Mouse (Mus musculus) erythroblast, embryonic 14.5 days (primary cell): ENCODE results near the gene B3gnt6. TPM values are rescaled to one million over a fixed set of nuclear protein-coding genes. Genes with fewer than 3 reads are reported as not detected.

Experiments used
- H3K27me3 ChIP-seq: 2 replicates; pipeline ENCODE4 v1.6.1; 2012; ENCODE audit warnings: inconsistent platforms; ENCODE audit not compliant: control insufficient read depth
- H3K36me3 ChIP-seq: 2 replicates; pipeline ENCODE4 v1.6.1; 2012; ENCODE audit warnings: mild to moderate bottlenecking, inconsistent platforms; ENCODE audit not compliant: control insufficient read depth
- H3K4me1 ChIP-seq: 2 replicates; pipeline ENCODE4 v1.6.1; 2012; ENCODE audit warnings: inconsistent platforms; ENCODE audit not compliant: control insufficient read depth
- H3K4me3 ChIP-seq: replicated peaks from 2 replicates; pipeline ENCODE3; 2012; ENCODE audit warnings: moderate library complexity, mild to moderate bottlenecking, inconsistent platforms
- H3K9me3 ChIP-seq: 2 replicates; pipeline ENCODE4 v1.6.1; 2012; ENCODE audit warnings: low read length, inconsistent platforms, mixed read lengths; ENCODE audit not compliant: control insufficient read depth
- GATA1 ChIP-seq: IDR thresholded peaks from 2 replicates; pipeline ENCODE4 v1.6.1; 2012; ENCODE audit warnings: low read length, inconsistent platforms, mixed read lengths
- TAL1 ChIP-seq: IDR thresholded peaks from 3 replicates; pipeline ENCODE4 v1.6.1; 2012; ENCODE audit warnings: low read length, inconsistent platforms, mixed read lengths
- polyA plus RNA-seq: library from polyadenylated mRNA; stranded (reverse); fragments of >175 nt; gene quantifications from 2 replicates; pipeline ENCODE4 v1.2.3, GENCODE M21; 2012

Gene B3gnt6
- polyA plus RNA-seq, 1 experiment = not detected

DNA sequence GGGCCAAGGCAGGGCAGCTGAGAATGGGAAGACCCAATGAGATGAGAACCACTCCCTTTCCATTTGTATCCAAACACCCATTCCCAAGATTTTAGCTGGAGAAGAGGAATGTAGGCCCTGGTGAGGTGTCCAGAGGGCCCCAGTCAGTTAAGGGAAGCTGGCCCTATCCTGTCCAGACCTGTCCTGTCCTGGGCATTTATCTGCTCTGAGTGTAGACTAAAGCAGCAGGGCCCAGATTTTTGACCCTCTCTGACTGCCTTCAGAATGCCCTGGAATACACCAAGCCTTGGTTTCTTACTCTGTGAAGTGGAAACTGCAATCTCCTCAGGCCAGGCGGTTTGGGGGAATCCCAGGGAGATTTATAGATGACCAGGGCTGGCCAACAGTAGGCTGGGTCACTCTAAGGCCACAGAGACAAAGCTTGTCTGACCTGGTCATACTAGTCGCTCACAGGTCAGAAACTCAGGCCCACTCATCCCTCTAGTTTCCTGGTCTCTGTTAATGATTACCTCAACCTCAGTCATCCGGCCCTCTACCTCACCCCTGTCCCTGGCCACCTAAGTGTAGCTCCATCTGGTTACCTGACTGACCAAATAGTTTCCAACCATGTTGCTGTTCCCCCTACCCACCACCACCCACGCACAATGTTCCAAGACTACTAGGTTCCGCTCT is 20.6 kb downstream of the B3gnt6 start:
- H3K4me3 ChIP-seq = peak overlapping the region; percentile 85
- peaks cover 61% of the 10 kb centered on the region for H3K4me1 ChIP-seq
- H3K27me3 ChIP-seq = no peaks in the 10 kb centered on the region
- H3K36me3 ChIP-seq = peaks cover 25% of the 10 kb centered on the region
- no peak for TF ChIP-seq TAL1
- TF ChIP-seq GATA1 = no peak
- H3K9me3 ChIP-seq = no peaks in the 10 kb centered on the region

DNA sequence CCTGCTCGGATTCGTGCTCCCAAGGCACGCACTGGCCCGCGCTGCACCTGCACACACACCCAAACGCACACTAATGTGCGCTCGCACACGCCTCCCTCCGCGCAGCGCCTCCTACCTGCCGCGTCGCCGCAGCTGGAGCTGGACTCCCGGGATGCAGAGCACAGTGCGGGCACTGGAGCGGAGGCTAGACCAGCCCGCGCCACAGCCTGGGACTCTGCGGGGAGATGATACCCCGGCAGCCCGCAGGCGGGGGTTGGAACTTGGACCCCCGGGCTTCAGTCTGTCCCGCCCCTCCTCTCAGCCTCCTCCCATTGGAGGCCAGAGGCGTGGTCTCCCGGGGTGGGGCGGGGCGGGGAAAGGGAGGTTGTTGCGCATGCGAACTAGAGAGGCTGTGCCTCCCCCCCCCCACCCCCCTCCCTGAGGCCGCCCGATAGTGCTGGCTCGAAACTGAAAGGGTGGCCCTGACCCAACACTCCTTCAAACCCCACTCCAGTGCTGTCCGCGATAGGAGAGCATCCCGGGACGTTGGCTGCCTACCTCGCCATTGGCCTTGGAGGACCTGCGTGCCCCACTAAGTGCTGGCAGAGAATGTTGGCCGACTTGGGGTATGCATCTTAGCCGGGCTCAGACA is 21.2 kb downstream of the B3gnt6 start, which contains the start of gene Capn5:
Gene Capn5, minus strand, starts transcription at position 346 of the 631 bp plus-strand sequence.
- peak within 1 kb of the TSS; percentile 85 for H3K4me3 ChIP-seq
- H3K9me3 ChIP-seq = no peaks in the 10 kb centered on the region
- peaks cover 31% of the 10 kb centered on the region for H3K36me3 ChIP-seq
- H3K4me1 ChIP-seq = peaks cover 68% of the 10 kb centered on the region
- TF ChIP-seq TAL1 (no peak), GATA1 (no peak)
- H3K27me3 ChIP-seq = no peaks in the 10 kb centered on the region

DNA sequence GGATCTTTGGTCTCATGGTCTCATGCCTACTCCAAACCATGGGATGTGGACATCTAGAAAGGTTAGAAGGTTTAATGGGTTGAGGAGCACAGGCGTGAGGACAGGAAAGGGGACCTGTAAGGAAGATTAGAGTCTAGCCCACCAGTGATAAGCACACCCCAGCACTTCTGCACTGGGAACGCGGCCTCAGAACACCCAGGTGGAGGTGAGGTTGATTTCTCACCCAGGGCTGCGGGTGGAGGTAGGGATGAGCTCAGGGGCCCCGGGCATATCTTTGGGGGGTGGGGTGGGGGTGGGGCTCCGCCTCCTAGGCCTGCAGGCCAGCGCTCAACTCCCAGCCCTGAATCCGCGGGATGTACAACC is 21.7 kb downstream of the B3gnt6 start:
- no peaks in the 10 kb centered on the region for H3K27me3 ChIP-seq
- peaks cover 73% of the 10 kb centered on the region for H3K4me1 ChIP-seq

DNA sequence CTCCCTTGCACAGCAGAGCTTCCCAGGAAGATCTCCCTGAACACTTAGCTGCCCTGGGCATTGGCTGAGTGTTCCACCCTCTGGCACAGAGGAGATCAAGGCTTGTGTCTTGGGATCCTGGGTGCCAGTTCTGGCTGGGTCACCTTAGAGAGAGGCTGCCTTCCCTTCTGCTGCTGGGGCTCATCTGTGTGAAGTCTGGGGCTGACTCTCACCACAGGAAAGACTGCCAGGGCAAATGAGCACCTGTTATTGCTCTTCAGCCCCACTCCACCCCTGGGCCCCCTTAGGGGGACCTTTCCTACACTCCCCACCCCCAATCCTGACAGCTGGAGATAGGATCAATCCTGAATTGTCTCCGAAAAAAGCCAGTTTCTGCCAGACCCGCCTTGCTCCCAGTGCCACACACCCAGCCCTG is 22.2 kb downstream of the B3gnt6 start:
- TF ChIP-seq TAL1 (no peak), GATA1 (no peak)
- peaks cover 77% of the 10 kb centered on the region for H3K4me1 ChIP-seq
- no peaks in the 10 kb centered on the region for H3K27me3 ChIP-seq
- H3K9me3 ChIP-seq = no peaks in the 10 kb centered on the region
- H3K36me3 ChIP-seq = peaks cover 41% of the 10 kb centered on the region
- H3K4me3 ChIP-seq = peak overlapping the region; percentile 85

More for the DNA sequence above, 21.7 kb downstream of the B3gnt6 start:
- TF ChIP-seq GATA1 (no peak), TAL1 (no peak)
- Histone ChIP-seq H3K36me3 (peaks cover 36% of the 10 kb centered on the region), H3K4me3 (peak overlapping the region; percentile 85), H3K9me3 (no peaks in the 10 kb centered on the region)

- H3K4me1 ChIP-seq = peaks cover 83% of the 10 kb centered on the region
Observed at GRCm38 (mm10) chr7:98176322-98177070, 22.8 kb downstream of the B3gnt6 start.

DNA sequence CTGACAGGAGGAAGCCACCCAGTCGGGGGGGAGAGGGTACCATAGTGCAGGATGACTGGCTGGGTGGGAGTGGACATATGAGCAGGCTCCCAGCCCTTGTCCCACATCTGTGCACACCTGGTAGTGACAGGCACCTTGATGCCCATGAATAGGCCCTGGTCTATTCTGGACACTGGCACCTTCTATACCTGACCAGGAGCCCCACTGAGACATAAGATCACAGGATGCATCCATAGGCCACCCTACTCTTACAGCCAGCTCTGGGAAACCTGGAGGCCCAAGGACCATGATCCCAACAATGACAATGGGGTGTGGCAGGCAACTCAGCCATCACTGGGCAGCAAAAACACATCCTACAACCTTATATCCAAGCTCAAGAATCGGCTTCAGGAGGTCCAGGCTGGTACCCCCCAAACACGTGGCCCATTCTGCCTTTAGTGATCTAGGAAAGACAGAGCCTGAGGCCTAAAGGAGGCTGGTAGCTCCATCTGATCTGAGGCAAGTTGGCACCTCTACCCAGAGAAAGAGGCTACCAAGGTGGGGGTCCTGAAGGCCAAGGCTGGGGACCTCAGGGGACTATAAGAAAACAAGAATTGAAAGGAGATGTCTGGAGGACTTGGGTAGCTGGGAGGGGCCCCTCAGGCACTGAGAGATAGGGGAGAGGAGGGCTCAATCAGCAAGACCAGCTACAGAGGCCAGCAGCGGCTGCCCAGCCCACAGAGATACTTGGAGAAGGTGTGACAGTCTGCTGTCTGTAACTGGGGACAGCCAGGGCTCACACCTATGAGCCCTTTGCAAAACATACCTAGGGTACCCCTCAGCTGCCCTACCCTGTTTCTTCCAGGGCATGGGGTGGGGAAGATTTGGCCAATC is 24.2 kb downstream of the B3gnt6 start:
- Histone ChIP-seq H3K9me3 (no peaks in the 10 kb centered on the region), H3K4me1 (peaks cover 97% of the 10 kb centered on the region), H3K27me3 (no peaks in the 10 kb centered on the region), H3K4me3 (peak overlapping the region; percentile 85), H3K36me3 (peaks cover 59% of the 10 kb centered on the region)
- TF ChIP-seq TAL1 = peak; percentile 78
- TF ChIP-seq GATA1 = peak; percentile 55; the same call in 1 of the 2 replicates

More at GRCm38 (mm10) chr7:98176322-98177070, 22.8 kb downstream of the B3gnt6 start:
- Histone ChIP-seq H3K36me3 (peaks cover 47% of the 10 kb centered on the region), H3K4me3 (peak overlapping the region; percentile 85), H3K27me3 (no peaks in the 10 kb centered on the region), H3K9me3 (no peaks in the 10 kb centered on the region)
- no peak for TF ChIP-seq TAL1
- TF ChIP-seq GATA1 = no peak

- H3K4me3 ChIP-seq = peak overlapping the region; percentile 37
- peaks cover 95% of the 10 kb centered on the region for H3K4me1 ChIP-seq
Observed at GRCm38 (mm10) chr7:98173408-98173807, 25.9 kb downstream of the B3gnt6 start.

GRCm38 (mm10) chr7:98172661-98173060 is 26.6 kb downstream of the B3gnt6 start:
- H3K4me3 ChIP-seq = peak overlapping the region; percentile 15
- peaks cover 80% of the 10 kb centered on the region for H3K36me3 ChIP-seq
- no peaks in the 10 kb centered on the region for H3K27me3 ChIP-seq
- no peaks in the 10 kb centered on the region for H3K9me3 ChIP-seq
- TF ChIP-seq GATA1 (no peak), TAL1 (no peak)
- peaks cover 96% of the 10 kb centered on the region for H3K4me1 ChIP-seq

More at GRCm38 (mm10) chr7:98173408-98173807, 25.9 kb downstream of the B3gnt6 start:
- no peaks in the 10 kb centered on the region for H3K27me3 ChIP-seq
- TF ChIP-seq GATA1 = no peak
- no peak for TF ChIP-seq TAL1
- peaks cover 73% of the 10 kb centered on the region for H3K36me3 ChIP-seq
- H3K9me3 ChIP-seq = no peaks in the 10 kb centered on the region
